Mouse (Mus musculus): ENCODE data around the gene Gramd1c. TPM values are rescaled to one million over a fixed set of nuclear protein-coding genes. Genes with fewer than 3 reads are reported as not detected.

Gene Gramd1c
- total RNA-seq (2023): 2.6 TPM

DNA sequence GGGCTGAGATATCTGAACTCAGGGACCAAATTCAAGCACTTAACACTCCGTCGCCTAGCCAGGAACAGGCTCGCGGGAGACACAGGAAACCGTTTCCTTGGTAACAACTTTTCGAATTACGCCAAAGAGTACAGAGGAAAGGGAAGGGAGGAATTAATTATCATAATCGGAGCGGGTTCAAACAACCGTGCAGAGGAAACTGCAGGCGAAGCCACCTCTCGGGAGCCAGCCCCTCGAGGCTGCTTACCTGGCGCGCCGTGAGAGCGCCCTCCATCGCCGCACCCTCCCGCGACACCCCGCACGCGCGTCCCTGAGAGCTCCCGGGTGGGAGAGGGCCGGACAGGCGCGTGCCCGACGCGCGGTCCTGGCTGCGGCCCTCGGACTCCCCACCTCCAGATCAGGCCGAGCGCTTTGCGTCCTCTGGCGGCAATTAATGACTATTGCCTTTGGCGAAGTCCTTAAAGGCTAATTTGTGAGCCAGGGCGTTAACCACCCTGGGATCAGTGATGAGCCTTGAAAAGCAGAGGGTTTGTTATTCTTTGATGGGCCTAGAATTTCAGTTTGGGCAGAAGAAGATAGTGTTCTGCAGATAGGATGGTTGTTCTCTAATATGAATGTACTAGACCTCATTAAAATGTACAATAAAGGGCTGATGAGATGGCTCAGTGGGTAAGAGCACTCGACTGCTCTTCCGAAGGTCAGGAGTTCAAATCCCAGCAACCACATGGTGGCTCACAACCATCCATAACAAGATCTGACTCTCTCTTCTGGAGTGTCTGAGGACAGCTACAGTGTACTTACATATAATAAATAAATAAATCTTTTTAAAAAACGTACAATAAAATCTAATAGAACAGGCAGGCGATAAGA is at the start of gene Gramd1c:
Gene Gramd1c (minus strand): TSS at position 321 of the 870 bp plus-strand sequence.

DNA sequence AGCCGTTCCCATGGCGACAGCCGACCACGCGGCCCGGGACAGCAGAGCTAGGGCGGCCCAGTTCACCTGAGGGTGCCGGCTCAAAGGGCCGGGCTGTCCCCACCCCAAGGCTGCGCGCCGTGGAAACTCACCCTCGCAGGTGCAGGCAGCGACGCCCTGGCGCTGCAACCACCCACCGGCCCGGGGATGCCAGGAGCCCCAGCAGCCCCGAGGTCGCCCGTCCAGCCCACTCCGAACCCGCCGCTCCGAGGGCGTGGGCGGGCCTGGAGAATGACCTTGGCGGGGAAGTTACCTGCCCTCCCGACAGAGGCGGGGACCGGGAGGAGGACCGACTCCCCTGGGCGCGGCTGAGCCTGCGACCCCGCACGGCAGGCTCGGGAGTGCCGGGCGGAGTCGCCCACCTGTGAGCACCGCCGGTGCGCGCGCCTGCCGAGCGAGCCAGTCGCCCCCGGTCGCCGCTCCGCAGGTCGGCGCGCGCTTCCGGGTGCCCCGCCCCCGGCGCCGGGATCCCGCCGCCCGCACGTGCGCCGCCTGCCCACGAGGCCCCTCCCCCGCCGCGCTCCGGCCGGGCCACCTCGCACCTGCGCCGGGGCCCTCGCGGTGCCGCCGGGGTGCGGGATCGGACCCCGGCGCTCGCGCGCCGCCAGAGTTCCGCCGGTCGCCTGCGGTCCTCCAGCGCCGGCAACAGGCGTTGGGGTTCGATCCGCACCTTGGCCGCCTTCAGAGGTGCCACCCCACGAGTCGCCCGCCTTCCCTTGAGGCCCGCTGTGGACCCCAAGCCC is 83.6 kb downstream of the Gramd1c start, which contains the start of gene Zdhhc23:
Gene Zdhhc23 (minus strand): TSS at position 464 of the 782 bp plus-strand sequence.

Other genes with a start within 250 kb of the Gramd1c start
- 5.6 TPM for gene Ccdc191, start 173.5 kb downstream of the Gramd1c start, total RNA-seq (2023)
- gene Qtrt2, start 136.5 kb downstream of the Gramd1c start, total RNA-seq (2023): 54.7 TPM
- 6.8 TPM for gene Zdhhc23, start 83.6 kb downstream of the Gramd1c start, total RNA-seq (2023)
- 31.9 TPM for gene Atp6v1a, start 76.4 kb upstream of the Gramd1c start, total RNA-seq (2023)
- gene Naa50, start 76.5 kb upstream of the Gramd1c start, total RNA-seq (2023): 32.4 TPM
- 19.1 TPM for gene Usf3, start 109.9 kb upstream of the Gramd1c start, total RNA-seq (2023)

Measured in CD4-positive naive resting alpha-beta T cell, adult 76 days (primary cell).